Mouse (Mus musculus) heart, postnatal 0 days (tissue): ENCODE results near the gene Pola1. TPM values are rescaled to one million over a fixed set of nuclear protein-coding genes. Genes with fewer than 3 reads are reported as not detected.

Source experiments
- ATAC-seq: fragments of 200-750 bp; cut with Nextera tagmentation; 2 replicates; pipeline ENCODE4 v1.8.0; 2017; ENCODE audit warnings: low read depth, moderate number of reproducible peaks, moderate library complexity; ENCODE audit not compliant: insufficient read depth
- DNase-seq: peaks from one replicate; pipeline ENCODE4 v3.0.0-alpha.2; 2016; ENCODE audit warnings: low spot score
- H3K27ac ChIP-seq: fragments of 300-500 bp; sonication (generic); 2 replicates; pipeline ENCODE4 v1.5.1; 2014; ENCODE audit warnings: low read depth, mild to moderate bottlenecking
- H3K27me3 ChIP-seq: fragments of 300-500 bp; sonication (generic); 2 replicates; pipeline ENCODE4 v1.6.1; 2014; ENCODE audit warnings: low read length, mixed read lengths; ENCODE audit not compliant: control insufficient read depth, insufficient read depth
- H3K36me3 ChIP-seq: fragments of 300-500 bp; sonication (generic); replicated peaks from 2 replicates; pipeline ENCODE4 v1.6.1; 2014; ENCODE audit warnings: low read length, mixed read lengths; ENCODE audit not compliant: control insufficient read depth, insufficient read depth
- H3K4me1 ChIP-seq: fragments of 300-500 bp; sonication (generic); 2 replicates; pipeline ENCODE4 v1.6.1; 2014; ENCODE audit warnings: antibody characterized with exemption; ENCODE audit not compliant: control insufficient read depth, insufficient read depth
- H3K4me2 ChIP-seq: fragments of 300-500 bp; sonication (generic); 2 replicates; pipeline ENCODE4 v1.6.1; 2014; ENCODE audit warnings: low read depth, mild to moderate bottlenecking, low read length, moderate library complexity
- H3K4me3 ChIP-seq: fragments of 300-500 bp; sonication (generic); 2 replicates; pipeline ENCODE4 v1.5.1; 2014; ENCODE audit warnings: low read depth, low read length
- H3K9ac ChIP-seq: fragments of 300-500 bp; sonication (generic); replicated peaks from 2 replicates; pipeline ENCODE4 v1.6.1; 2014; ENCODE audit warnings: low read depth, low read length, mixed read lengths
- H3K9me3 ChIP-seq: fragments of 300-500 bp; sonication (generic); replicated peaks from 2 replicates; pipeline ENCODE4 v1.6.1; 2016; ENCODE audit warnings: low read length; ENCODE audit not compliant: control insufficient read depth
- CTCF ChIP-seq: IDR thresholded peaks from 2 replicates; pipeline ENCODE4 v1.5.1; 2016; ENCODE audit warnings: antibody characterized with exemption, control low read depth, low read depth
- EP300 ChIP-seq: IDR thresholded peaks from 2 replicates; pipeline ENCODE4 v1.6.1; 2016; ENCODE audit warnings: antibody characterized with exemption, low read depth
- WGBS: fragments of 180-500 bp; shearing (Covaris S2); extraction: QIAGEN DNeasy Blood & Tissue Kit; methylation state at CpG from one replicate; pipeline ENCODE4 v1.1.7; 2014; 5-methylcytosine and 5-hydroxymethylcytosine counted together
- polyA plus RNA-seq: library from polyadenylated mRNA; unstranded; fragments of >200 nt; fragmentation: Nextera tagmentation; extraction: Ambion mirVana; gene quantifications from 2 replicates; pipeline ENCODE4 v1.2.1, GENCODE M21; 2015
- total RNA-seq: library from RNA; depleted of rRNA; stranded (reverse); fragments of >200 nt; gene quantifications from 2 replicates; pipeline ENCODE4 v1.2.3, GENCODE M21; 2014; ENCODE audit warnings: low replicate concordance

Gene Pola1
- total and polyA plus RNA-seq, 2 experiments from 2014 or later = 2.5 to 4.7 TPM

DNA sequence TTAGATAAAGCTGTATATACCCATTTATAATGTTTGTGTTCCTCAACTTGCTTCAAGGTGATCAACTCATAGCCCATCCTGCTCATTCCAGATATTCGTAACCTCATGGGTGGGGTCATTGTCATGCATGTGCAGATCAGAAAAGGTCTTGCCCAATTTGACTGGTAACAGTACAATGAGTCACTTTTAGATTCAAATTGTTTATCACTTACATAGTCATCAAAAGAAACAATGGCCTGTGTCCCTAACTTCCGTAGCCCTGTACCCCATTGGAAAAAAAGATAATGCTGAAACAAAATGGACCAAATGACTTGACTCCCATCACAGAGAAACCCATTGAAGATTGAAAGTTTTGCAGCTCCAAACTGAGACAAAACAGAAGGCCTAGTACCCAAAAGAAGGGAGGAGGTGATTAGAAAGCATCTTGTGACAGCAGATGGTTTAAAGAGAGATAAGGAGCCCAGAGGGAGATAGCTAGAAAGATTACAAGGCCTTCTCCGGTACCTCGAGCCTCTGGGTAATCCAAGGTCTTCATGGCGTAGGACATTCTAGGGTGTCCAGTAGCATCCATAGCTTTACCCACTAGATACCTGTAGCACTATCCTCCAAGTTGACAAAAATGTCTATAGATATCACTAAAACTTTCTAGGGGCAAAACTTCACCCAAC, 32.1 kb upstream of the Pola1 start:
- no peak overlapping the region for H3K4me2 ChIP-seq
- no peaks in the 10 kb centered on the region for H3K9me3 ChIP-seq
- DNase-seq (no peak), ATAC-seq (no peak)
- H3K36me3 ChIP-seq = no peaks in the 10 kb centered on the region
- H3K27me3 ChIP-seq = no peaks in the 10 kb centered on the region
- TF ChIP-seq EP300 (no peak), CTCF (no peak)
- WGBS = 66% methylated on average over 5 of the region's 5 CpGs
- H3K27ac ChIP-seq = no peak overlapping the region
- H3K9ac ChIP-seq = no peak overlapping the region
- no peaks in the 10 kb centered on the region for H3K4me1 ChIP-seq
- no peak overlapping the region for H3K4me3 ChIP-seq

DNA sequence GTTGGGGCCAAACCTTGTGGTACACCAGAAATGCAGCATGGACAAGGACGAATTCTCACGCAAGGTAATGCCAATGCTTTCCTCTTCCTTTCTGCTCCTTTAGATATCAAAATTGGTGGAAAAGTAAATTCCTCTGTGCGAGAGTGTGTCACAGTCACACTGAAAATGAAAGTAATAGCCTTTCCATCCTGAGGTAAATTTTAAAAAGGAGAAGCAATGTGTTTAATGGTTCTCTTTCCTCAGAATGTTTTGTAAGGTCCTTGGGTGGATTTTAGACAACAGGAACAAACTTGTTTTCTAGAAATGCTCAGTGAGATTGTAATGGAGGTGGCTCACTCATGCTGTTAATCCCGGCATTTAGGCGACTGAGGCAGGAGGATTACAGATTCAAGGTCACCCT, 23.2 kb upstream of the Pola1 start:
- Histone ChIP-seq H3K27me3 (no peaks in the 10 kb centered on the region), H3K9me3 (no peaks in the 10 kb centered on the region), H3K9ac (no peak overlapping the region), H3K4me2 (no peak overlapping the region), H3K36me3 (no peaks in the 10 kb centered on the region), H3K4me3 (no peak overlapping the region), H3K27ac (no peak overlapping the region), H3K4me1 (no peaks in the 10 kb centered on the region)
- ATAC-seq (no peak), DNase-seq (no peak)
- 72% methylated on average over 5 of the region's 5 CpGs for WGBS
- no peak for TF ChIP-seq CTCF
- no peak for TF ChIP-seq EP300

DNA sequence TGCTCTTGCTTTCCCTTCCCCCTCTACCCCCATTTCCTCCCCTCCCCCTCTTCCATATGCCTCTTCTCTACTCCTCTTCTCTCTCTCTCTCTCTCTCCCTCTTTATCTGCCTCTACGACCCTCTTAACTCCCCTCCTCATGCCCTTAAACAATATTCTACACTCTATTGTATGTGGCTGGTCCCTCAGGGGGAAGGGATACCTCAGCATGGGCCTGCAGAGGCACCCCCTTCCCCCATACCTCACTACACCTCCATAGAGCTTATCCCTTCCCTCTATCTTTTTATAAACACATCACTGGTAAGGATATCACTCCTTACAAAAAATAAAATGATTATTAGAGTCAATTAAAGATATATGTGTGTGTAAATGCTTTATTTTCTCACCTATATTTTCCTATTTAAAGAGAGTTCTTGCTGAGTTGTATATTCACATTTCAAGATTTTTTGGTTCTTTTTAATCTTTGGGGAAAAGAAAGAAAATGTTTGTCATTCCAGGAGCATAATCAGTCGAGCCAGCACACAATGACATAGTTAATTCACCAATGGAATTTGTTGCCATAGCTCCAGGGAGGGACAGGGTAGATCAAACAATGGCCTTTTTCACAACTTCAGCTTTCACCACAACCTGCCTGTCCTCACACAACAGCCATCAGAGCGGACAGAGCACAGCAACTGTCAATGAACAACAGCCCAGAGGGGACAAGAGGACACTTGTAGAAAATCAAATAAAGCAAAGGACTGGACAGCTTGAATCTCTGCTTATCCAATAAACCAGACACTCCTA, 22.5 kb upstream of the Pola1 start, which contains the start of gene Pcyt1b:
TSS of gene Pcyt1b (plus strand) at position 646 of the 785 bp plus-strand sequence.
- ATAC-seq (no peak), DNase-seq (no peak)
- no peaks in the 10 kb centered on the region for H3K27me3 ChIP-seq
- no peak for TF ChIP-seq CTCF
- TF ChIP-seq EP300 = no peak
- no peak within 1 kb of the TSS for H3K4me2 ChIP-seq
- no peaks in the 10 kb centered on the region for H3K9me3 ChIP-seq
- no peak within 1 kb of the TSS for H3K4me3 ChIP-seq
- no peaks in the 10 kb centered on the region for H3K4me1 ChIP-seq
- no peaks in the 10 kb centered on the region for H3K36me3 ChIP-seq
- no peak within 1 kb of the TSS for H3K27ac ChIP-seq
- WGBS = 23% methylated on average over 3 of the region's 3 CpGs
- H3K9ac ChIP-seq = no peak within 1 kb of the TSS

DNA sequence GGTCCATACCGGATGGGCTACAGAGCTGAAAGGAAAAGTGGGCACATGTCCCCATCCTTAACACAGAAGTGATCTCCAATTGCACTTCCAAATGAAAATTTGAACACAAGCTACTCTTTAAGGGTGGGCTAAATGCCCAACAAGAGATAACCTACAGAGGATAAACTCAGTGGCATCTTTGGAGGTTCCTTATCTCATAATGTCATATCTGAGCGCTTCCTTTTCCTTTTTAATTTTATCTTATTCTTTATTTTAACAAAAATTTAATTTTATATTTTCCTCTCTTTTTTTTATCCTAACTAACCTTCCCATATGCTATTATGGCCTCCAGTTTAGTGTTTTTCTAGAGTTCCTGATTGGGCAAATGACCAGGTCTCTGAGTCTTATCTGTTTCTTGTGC, 18.8 kb upstream of the Pola1 start:
- H3K4me2 ChIP-seq = no peak overlapping the region
- H3K27ac ChIP-seq = no peak overlapping the region
- H3K4me1 ChIP-seq = no peaks in the 10 kb centered on the region
- H3K4me3 ChIP-seq = no peak overlapping the region
- no peaks in the 10 kb centered on the region for H3K36me3 ChIP-seq
- ATAC-seq = no peak
- no peak overlapping the region for H3K9ac ChIP-seq
- no peak for DNase-seq
- no peaks in the 10 kb centered on the region for H3K27me3 ChIP-seq
- TF ChIP-seq EP300 = no peak
- TF ChIP-seq CTCF = no peak
- H3K9me3 ChIP-seq = no peaks in the 10 kb centered on the region
- WGBS = 85% methylated on average over 2 of the region's 2 CpGs

DNA sequence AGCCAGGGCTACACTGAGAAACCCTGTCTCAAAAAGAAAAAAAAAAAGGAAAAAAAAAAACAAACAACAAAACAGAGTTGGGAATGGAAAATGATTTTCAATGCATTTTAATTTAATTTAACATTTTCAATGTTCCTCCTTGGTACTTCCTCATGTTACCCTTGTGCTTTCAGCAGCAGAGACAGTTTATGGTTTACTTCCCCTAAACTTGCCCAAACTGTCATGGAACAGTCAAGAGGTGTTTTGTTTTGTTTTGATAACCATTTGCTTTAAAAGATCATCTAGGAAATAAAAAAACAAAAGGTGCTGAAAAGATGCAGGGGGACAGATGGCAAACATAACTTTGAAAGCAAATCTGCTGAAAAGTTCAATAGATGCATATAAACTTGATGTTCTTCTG, 12.1 kb upstream of the Pola1 start:
- H3K4me1 ChIP-seq = no peaks in the 10 kb centered on the region
- H3K9ac ChIP-seq = no peak overlapping the region
- no peak overlapping the region for H3K27ac ChIP-seq
- no peak overlapping the region for H3K4me2 ChIP-seq
- TF ChIP-seq EP300 (no peak), CTCF (no peak)
- H3K27me3 ChIP-seq = no peaks in the 10 kb centered on the region
- no peak for DNase-seq
- H3K36me3 ChIP-seq = no peaks in the 10 kb centered on the region
- no peaks in the 10 kb centered on the region for H3K9me3 ChIP-seq
- no peak overlapping the region for H3K4me3 ChIP-seq
- no peak for ATAC-seq

DNA sequence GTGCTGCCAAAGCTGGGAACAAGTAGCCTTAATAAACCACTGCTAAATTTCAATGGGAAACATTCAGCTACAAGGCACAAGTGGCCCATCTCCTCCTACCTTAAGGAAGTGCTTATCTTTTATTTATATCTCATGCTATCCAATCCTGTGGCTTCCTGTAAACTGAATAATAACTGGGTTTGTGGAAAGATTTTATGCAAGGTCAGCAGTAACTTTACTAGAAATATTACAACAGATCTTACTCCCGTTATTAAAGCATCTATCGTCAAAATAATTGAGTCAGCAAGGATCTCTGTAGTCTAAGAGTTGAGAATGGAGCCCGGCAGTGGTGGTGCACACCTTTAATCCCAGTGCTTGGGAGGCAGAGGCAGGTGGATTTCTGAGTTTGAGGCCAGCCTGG, 11.6 kb upstream of the Pola1 start:
- H3K4me3 ChIP-seq = no peak overlapping the region
- no peaks in the 10 kb centered on the region for H3K36me3 ChIP-seq
- ATAC-seq (no peak), DNase-seq (no peak)
- WGBS = 81% methylated on average over 3 of the region's 3 CpGs
- H3K4me2 ChIP-seq = no peak overlapping the region
- TF ChIP-seq EP300 (no peak), CTCF (no peak)
- no peaks in the 10 kb centered on the region for H3K9me3 ChIP-seq
- no peaks in the 10 kb centered on the region for H3K27me3 ChIP-seq
- H3K9ac ChIP-seq = no peak overlapping the region
- H3K4me1 ChIP-seq = no peaks in the 10 kb centered on the region
- no peak overlapping the region for H3K27ac ChIP-seq
